8 mouse cellular contexts compared by ENCODE assay signal in the genomic region with DNA sequence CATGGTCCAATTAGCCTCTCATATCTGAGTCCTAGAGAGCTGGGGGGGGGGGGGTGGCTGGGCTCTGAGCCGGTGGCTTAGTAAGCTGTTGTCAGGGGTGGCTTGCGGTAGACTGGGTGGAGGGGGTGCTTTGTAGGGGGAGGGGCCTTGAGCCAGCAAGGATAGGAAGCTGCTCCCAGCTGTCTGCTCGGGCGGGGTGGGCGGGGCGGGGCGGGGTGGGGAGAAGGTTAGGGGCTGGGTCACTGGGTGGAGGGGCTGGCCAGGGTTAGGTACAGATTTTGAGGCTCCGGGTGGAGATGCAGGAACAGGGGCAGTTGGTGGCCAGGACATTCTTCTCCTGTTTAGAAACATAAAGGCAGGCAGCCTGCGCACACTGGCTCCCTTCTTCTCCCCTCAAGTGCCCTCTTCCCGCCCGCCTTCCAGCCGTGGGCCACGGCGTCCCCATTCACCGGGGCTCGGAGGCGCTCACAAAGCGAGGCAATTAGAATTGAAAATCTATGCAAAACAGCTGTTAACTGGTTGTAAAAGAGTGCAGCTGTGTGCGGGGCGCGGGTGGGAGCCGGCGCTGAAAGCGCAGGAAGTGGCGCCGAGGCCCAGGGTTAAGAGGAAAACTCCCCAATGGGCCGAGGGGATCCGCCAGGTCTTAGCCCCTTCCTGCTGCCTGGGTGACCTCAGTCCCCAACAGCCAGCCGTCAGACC. TPM values are rescaled to one million over a fixed set of nuclear protein-coding genes. Genes with fewer than 3 reads are reported as not detected.
DNase-seq lines count a peak whose midpoint lies in the region; ATAC-seq and TF ChIP-seq lines count a peak whose summit lies in the region.

No protein-coding gene starts in this region.

- ATAC-seq in liver, embryonic 11.5 days (replicated peaks; ENCODE audit: low FRiP score) = peak; percentile 28

- H3K4me2 ChIP-seq in liver, embryonic 11.5 days = peak overlapping the region; percentile 54

- H3K4me1 ChIP-seq in forebrain, embryonic 10.5 days = peaks cover 99% of the 10 kb centered on the region
- peaks cover 87% of the 10 kb centered on the region for H3K4me1 ChIP-seq in liver, embryonic 11.5 days (replicated peaks; ENCODE audit: control insufficient read depth, insufficient read depth, low read length)
- peaks cover 17% of the 10 kb centered on the region for H3K4me1 ChIP-seq in small intestine, adult 2 months (ENCODE audit: control insufficient read depth, insufficient read depth, insufficient read length, low read length)

- peak overlapping the region; percentile 43 for H3K4me3 ChIP-seq in forebrain, embryonic 10.5 days
- peak overlapping the region; percentile 16 for H3K4me3 ChIP-seq in liver, embryonic 11.5 days (ENCODE audit: low read depth, low read length)
- peak overlapping the region; percentile 12; the same call in 1 of the 2 replicates for H3K4me3 ChIP-seq in small intestine, adult 2 months (ENCODE audit: low read depth, low read length)

- no peaks in the 10 kb centered on the region for H3K9me3 ChIP-seq in forebrain, embryonic 10.5 days
- H3K9me3 ChIP-seq in liver, embryonic 11.5 days (ENCODE audit: control insufficient read depth, low read length) = no peaks in the 10 kb centered on the region

- H3K9ac ChIP-seq in liver, embryonic 11.5 days (ENCODE audit: low read depth, low read length) = no peak overlapping the region

- peak overlapping the region; percentile 96 for H3K27ac ChIP-seq in forebrain, embryonic 10.5 days
- peak overlapping the region; percentile 4; the same call in 1 of the 2 replicates for H3K27ac ChIP-seq in liver, embryonic 11.5 days (ENCODE audit: low read depth, low read length)
- no peak overlapping the region for H3K27ac ChIP-seq in small intestine, adult 2 months (ENCODE audit: insufficient read depth, low read depth, low read length)

- peaks cover 88% of the 10 kb centered on the region for H3K27me3 ChIP-seq in forebrain, embryonic 10.5 days (ENCODE audit: poor library complexity, severe bottlenecking)
- H3K27me3 ChIP-seq in liver, embryonic 11.5 days (replicated peaks; ENCODE audit: control insufficient read depth, insufficient read depth, low read length) = no peaks in the 10 kb centered on the region
- H3K27me3 ChIP-seq in small intestine, adult 2 months (ENCODE audit: control insufficient read depth, insufficient read depth, low read length) = no peaks in the 10 kb centered on the region

- H3K36me3 ChIP-seq in forebrain, embryonic 10.5 days (replicated peaks) = no peaks in the 10 kb centered on the region
- no peaks in the 10 kb centered on the region for H3K36me3 ChIP-seq in liver, embryonic 11.5 days (ENCODE audit: control insufficient read depth, insufficient read depth, low read length)
- no peaks in the 10 kb centered on the region; the same call in 1 of the 2 replicates for H3K36me3 ChIP-seq in small intestine, adult 2 months (ENCODE audit: control insufficient read depth, insufficient read depth, low read length)

- 1% methylated on average over 29 of the region's 29 CpGs for WGBS in forebrain, embryonic 10.5 days
- WGBS in liver, embryonic 11.5 days = 6% methylated on average over 29 of the region's 29 CpGs
- 32% methylated on average over 29 of the region's 29 CpGs for WGBS in small intestine, adult 2 months

- TF ChIP-seq CTCF in small intestine, adult 2 months (IDR thresholded peaks at IDR 0.05; ENCODE audit: extremely low read depth, insufficient read length, insufficient replicate concordance, low read depth, low read length) = no peak

- peak; percentile 55 for DNase-seq in embryo, embryonic 10 days (ENCODE audit: low spot score)
- DNase-seq in embryo, embryonic 10.5 days (ENCODE audit: low spot score) = no peak
- DNase-seq in 416B (ENCODE audit: low read depth) = peak; percentile 92
- peak; percentile 72 for DNase-seq in forebrain, embryonic 10.5 days (ENCODE audit: extremely low spot score, low spot score)
- no peak for DNase-seq in liver, embryonic 11.5 days (ENCODE audit: low spot score)
- DNase-seq in gastrocnemius, adult 8-10 months (ENCODE audit: low spot score in 2 of 2) = no peak
- DNase-seq in urinary bladder, adult 2 months (ENCODE audit: low spot score) = no peak

- TF ChIP-seq POLR2A in small intestine, adult 2 months (IDR thresholded peaks at IDR 0.05; ENCODE audit: low read depth, low read length) = no peak

RNA-seq across cellular contexts. Expression of gene Gins2, which starts 56.4 kb away (rescaled TPM):
- 154 and 158 TPM in 2 replicates for polyA plus RNA-seq in forebrain, embryonic 10.5 days (2016; fragmentation: Nextera tagmentation; extraction: Ambion mirVana)
- polyA plus RNA-seq in liver, embryonic 11.5 days (2014; fragmentation: Nextera tagmentation; extraction: Ambion mirVana) = 125 and 127 TPM in 2 replicates
- polyA plus RNA-seq in small intestine, adult 2 months (2012; rRNA removed) = 12.6 and 22.5 TPM in 2 replicates
- under 1 TPM in 3 of 4 experiments, not detected in 1; 0.09 to 0.43 (median 0.36) TPM for total RNA-seq in gastrocnemius, adult 8-10 months (2022)
- polyA plus RNA-seq in urinary bladder, adult 2 months (2012; rRNA removed) = 4.0 and 6.4 TPM in 2 replicates

Comparison
In these comparisons a context has a peak if more than half of its experiments do, and no peak if none do; other contexts are left out.
1. DNase-seq: peak in embryo, embryonic 10 days (single experiment), 416B (single experiment) and forebrain, embryonic 10.5 days (single experiment); none in embryo, embryonic 10.5 days (single experiment), liver, embryonic 11.5 days (single experiment), gastrocnemius, adult 8-10 months (0 of 2) and urinary bladder, adult 2 months (single experiment).
2. Peak in every context shown above with its lines, with median percentiles within 50 percentile points of each other: H3K4me3 ChIP-seq.